ENCODE assay signal across 8 mouse cellular contexts in the genomic region with DNA sequence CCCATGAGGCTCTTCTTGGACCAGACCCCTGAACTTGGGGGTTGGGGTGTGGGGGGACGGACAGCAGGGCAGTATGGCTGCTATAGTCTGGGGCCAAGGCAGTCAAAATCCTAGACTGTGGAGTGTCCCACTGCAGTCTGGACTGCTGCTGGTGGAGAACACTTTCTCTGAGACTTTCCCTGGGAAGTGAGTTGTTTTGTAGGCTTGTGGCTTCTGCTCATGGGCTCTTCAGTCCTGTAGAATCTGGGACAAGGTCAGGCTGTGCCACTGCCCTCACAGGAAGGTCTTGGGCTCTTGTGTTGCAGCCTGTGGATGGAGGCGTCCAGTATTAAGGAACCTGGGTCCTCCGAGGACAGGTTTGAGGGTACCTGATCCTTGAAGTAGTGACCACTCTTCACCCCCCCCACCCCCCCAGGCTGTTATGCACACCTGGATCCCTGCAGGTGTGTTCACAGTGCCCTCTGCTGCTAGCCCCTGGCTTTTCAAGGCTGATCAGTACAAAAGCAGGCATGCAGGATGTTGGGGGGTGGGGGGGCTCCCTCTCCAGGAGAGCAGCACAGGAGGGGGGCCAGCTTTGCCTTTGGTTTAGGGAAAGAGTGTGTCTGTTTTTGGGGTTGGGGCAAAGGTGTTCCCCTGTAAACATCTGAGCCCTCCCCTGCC. TPM values are rescaled to one million over a fixed set of nuclear protein-coding genes. Genes with fewer than 3 reads are reported as not detected.
DNase-seq lines count a peak whose midpoint lies in the region; ATAC-seq and TF ChIP-seq lines count a peak whose summit lies in the region.

No protein-coding gene starts in this region.

- H3K9me3 ChIP-seq in heart, embryonic 14.5 days (ENCODE audit: control insufficient read depth, low read length): no peaks in the 10 kb centered on the region
- H3K9me3 ChIP-seq in embryonic facial prominence, embryonic 10.5 days: no peaks in the 10 kb centered on the region
- H3K9me3 ChIP-seq in hindbrain, postnatal 0 days (ENCODE audit: low read length): no peaks in the 10 kb centered on the region
- no peaks in the 10 kb centered on the region for H3K9me3 ChIP-seq in midbrain, embryonic 14.5 days (ENCODE audit: control insufficient read depth, low read length)

- TF ChIP-seq CTCF in hindbrain, postnatal 0 days (IDR thresholded peaks at IDR 0.05; ENCODE audit: low read depth): peak; percentile 33; the same call in 1 of the 2 replicates

- peaks cover 46 to 65% of the 10 kb centered on the region in 2 experiments for H3K4me1 ChIP-seq in heart, embryonic 14.5 days (ENCODE audit: control insufficient read depth in 2 of 2, insufficient read depth in 2 of 2, low read length in 2 of 2)
- peaks cover 65% of the 10 kb centered on the region for H3K4me1 ChIP-seq in embryonic facial prominence, embryonic 10.5 days
- H3K4me1 ChIP-seq in hindbrain, postnatal 0 days (ENCODE audit: insufficient read depth, low read length): peaks cover 32% of the 10 kb centered on the region
- H3K4me1 ChIP-seq in midbrain, embryonic 14.5 days (ENCODE audit: control insufficient read depth, insufficient read depth, low read length): peaks cover 35% of the 10 kb centered on the region

- no peak for DNase-seq in heart, postnatal 4 days
- no peak for DNase-seq in embryonic facial prominence, embryonic 10.5 days (ENCODE audit: low spot score)
- no peak for DNase-seq in hindbrain, postnatal 0 days (ENCODE audit: low spot score)
- no peak for DNase-seq in midbrain, embryonic 14.5 days
- no peak for DNase-seq in right cerebral cortex, adult 18-20 months
- no peak for DNase-seq in right cerebral cortex, postnatal 14 days
- no peak for DNase-seq in left cerebral cortex, postnatal 25 days (ENCODE audit: low spot score in 2 of 2)

- H3K27ac ChIP-seq in heart, embryonic 14.5 days (replicated peaks in 1 of 2; ENCODE audit: control insufficient read depth in 1 of 2, insufficient read depth in 1 of 2, low read depth in 2 of 2, low read length in 2 of 2): peak overlapping the region; percentile 91 to 97
- peak overlapping the region; percentile 98 for H3K27ac ChIP-seq in embryonic facial prominence, embryonic 10.5 days (replicated peaks)
- no peak overlapping the region for H3K27ac ChIP-seq in hindbrain, postnatal 0 days
- no peak overlapping the region for H3K27ac ChIP-seq in midbrain, embryonic 14.5 days (replicated peaks; ENCODE audit: low read depth, low read length)

- peak overlapping the region; percentile 85 to 99 for H3K4me3 ChIP-seq in heart, embryonic 14.5 days (ENCODE audit: control insufficient read depth in 1 of 2, insufficient read depth in 1 of 2, low read depth in 1 of 2, low read length in 2 of 2)
- H3K4me3 ChIP-seq in embryonic facial prominence, embryonic 10.5 days: peak overlapping the region; percentile 95
- H3K4me3 ChIP-seq in hindbrain, postnatal 0 days (ENCODE audit: low read length): peak overlapping the region; percentile 11
- peak overlapping the region; percentile 99 for H3K4me3 ChIP-seq in midbrain, embryonic 14.5 days (replicated peaks; ENCODE audit: low read depth, low read length)

- H3K4me2 ChIP-seq in heart, embryonic 14.5 days (ENCODE audit: low read length): peak overlapping the region; percentile 75
- peak overlapping the region; percentile 73 for H3K4me2 ChIP-seq in hindbrain, postnatal 0 days (ENCODE audit: low read depth, low read length)
- H3K4me2 ChIP-seq in midbrain, embryonic 14.5 days (ENCODE audit: low read length): peak overlapping the region; percentile 84

- peak overlapping the region; percentile 99 for H3K9ac ChIP-seq in heart, embryonic 14.5 days (ENCODE audit: low read length)
- 0 out of 2 replicates have a peak overlapping the region, but pooled peaks have one; percentile 96 for H3K9ac ChIP-seq in hindbrain, postnatal 0 days (replicated peaks; ENCODE audit: low read length)
- H3K9ac ChIP-seq in midbrain, embryonic 14.5 days (replicated peaks; ENCODE audit: low read length): peak overlapping the region; percentile 96; the same call in 1 of the 2 replicates

- intact Hi-C loops in left cerebral cortex, postnatal 25 days (cut with DNase I): loop anchor here (2.0 kb wide), 1 partner anchor 35 kb away; the partner anchor contains the start of gene Tecpr1

- ATAC-seq in heart, embryonic 14.5 days (ENCODE audit: insufficient number of reproducible peaks, insufficient read depth, low FRiP score, low read depth): no peak
- no peak for ATAC-seq in hindbrain, postnatal 0 days
- ATAC-seq in midbrain, embryonic 14.5 days (ENCODE audit: low FRiP score, low TSS enrichment): no peak

- WGBS in heart, embryonic 14.5 days: 66% methylated on average over 3 of the region's 3 CpGs
- WGBS in embryonic facial prominence, embryonic 10.5 days: 63% methylated on average over 3 of the region's 3 CpGs
- 75% methylated on average over 3 of the region's 3 CpGs for WGBS in hindbrain, postnatal 0 days
- WGBS in midbrain, embryonic 14.5 days: 71% methylated on average over 3 of the region's 3 CpGs

- peaks cover 42% of the 10 kb centered on the region for H3K36me3 ChIP-seq in heart, embryonic 14.5 days (ENCODE audit: control insufficient read depth, insufficient read depth, low read length)
- H3K36me3 ChIP-seq in embryonic facial prominence, embryonic 10.5 days (replicated peaks): peaks cover 52% of the 10 kb centered on the region
- H3K36me3 ChIP-seq in hindbrain, postnatal 0 days (ENCODE audit: insufficient read depth, low read length): peaks cover 4% of the 10 kb centered on the region; the same call in 1 of the 2 replicates
- H3K36me3 ChIP-seq in midbrain, embryonic 14.5 days (ENCODE audit: control insufficient read depth, insufficient read depth, low read length): peaks cover 22% of the 10 kb centered on the region; the same call in 1 of the 2 replicates

- no peaks in the 10 kb centered on the region for H3K27me3 ChIP-seq in heart, embryonic 14.5 days (ENCODE audit: control insufficient read depth, insufficient read depth, low read length)
- no peaks in the 10 kb centered on the region for H3K27me3 ChIP-seq in embryonic facial prominence, embryonic 10.5 days (replicated peaks; ENCODE audit: low read depth, poor library complexity, severe bottlenecking)
- no peaks in the 10 kb centered on the region for H3K27me3 ChIP-seq in hindbrain, postnatal 0 days (ENCODE audit: insufficient read depth, low read length)
- H3K27me3 ChIP-seq in midbrain, embryonic 14.5 days (ENCODE audit: control insufficient read depth, insufficient read depth, low read length): no peaks in the 10 kb centered on the region

RNA-seq across cellular contexts. Expression of gene Bri3, which starts 13.3 kb away (rescaled TPM):
- 187 and 204 TPM in 2 replicates for polyA plus RNA-seq in heart, embryonic 14.5 days (2014; fragmentation: Nextera tagmentation; extraction: Ambion mirVana)
- total RNA-seq in heart, postnatal 4 days (2021): 100 to 1,000 TPM; 180 to 221 TPM
- polyA plus RNA-seq in embryonic facial prominence, embryonic 10.5 days (2016; fragmentation: Nextera tagmentation; extraction: Ambion mirVana): 119 and 124 TPM in 2 replicates
- total RNA-seq in hindbrain, postnatal 0 days (2014; rRNA removed): 18.2 and 22.1 TPM in 2 replicates
- 113 and 114 TPM in 2 replicates for polyA plus RNA-seq in hindbrain, postnatal 0 days (2015; fragmentation: Nextera tagmentation; extraction: Ambion mirVana)
- 125 and 144 TPM in 2 replicates for polyA plus RNA-seq in midbrain, embryonic 14.5 days (2014; fragmentation: Nextera tagmentation; extraction: Ambion mirVana)
- total RNA-seq in left cerebral cortex, postnatal 25 days (2021): 10 to 100 TPM; 64.0 to 65.8 TPM

RNA-seq across cellular contexts. Expression of gene Tecpr1, which starts 34.2 kb away (rescaled TPM):
- 12.6 and 14.4 TPM in 2 replicates for polyA plus RNA-seq in heart, embryonic 14.5 days (2014; fragmentation: Nextera tagmentation; extraction: Ambion mirVana)
- 10 to 100 TPM; 24.1 to 26.0 TPM for total RNA-seq in heart, postnatal 4 days (2021)
- polyA plus RNA-seq in embryonic facial prominence, embryonic 10.5 days (2016; fragmentation: Nextera tagmentation; extraction: Ambion mirVana): 19.3 and 21.1 TPM in 2 replicates
- 66.2 and 77.5 TPM in 2 replicates for total RNA-seq in hindbrain, postnatal 0 days (2014; rRNA removed)
- polyA plus RNA-seq in hindbrain, postnatal 0 days (2015; fragmentation: Nextera tagmentation; extraction: Ambion mirVana): 34.1 and 34.7 TPM in 2 replicates
- polyA plus RNA-seq in midbrain, embryonic 14.5 days (2014; fragmentation: Nextera tagmentation; extraction: Ambion mirVana): 35.3 and 36.8 TPM in 2 replicates
- total RNA-seq in left cerebral cortex, postnatal 25 days (2021): 10 to 100 TPM; 86.6 to 87.7 TPM

Comparison
In these comparisons a context has a peak if more than half of its experiments do, and no peak if none do; other contexts are left out.
1. H3K27ac ChIP-seq: peak in heart, embryonic 14.5 days (2 of 2) and embryonic facial prominence, embryonic 10.5 days (single experiment); none in hindbrain, postnatal 0 days (single experiment) and midbrain, embryonic 14.5 days (single experiment).
2. H3K4me3 ChIP-seq: peak in every context shown above with its lines; median percentile 99 in midbrain, embryonic 14.5 days; 95 in embryonic facial prominence, embryonic 10.5 days; 92 in heart, embryonic 14.5 days; 11 in hindbrain, postnatal 0 days.
3. Peak in every context shown above with its lines, with median percentiles within 50 percentile points of each other: H3K4me2 ChIP-seq and H3K9ac ChIP-seq.